Mouse (Mus musculus) gastrocnemius, adult 18-20 months (tissue): ENCODE results near the gene Ephb2. TPM values are rescaled to one million over a fixed set of nuclear protein-coding genes. Genes with fewer than 3 reads are reported as not detected.
A peak's percentile ranks its signal among the peaks of the same experiment; 100 is the strongest.

Experiments used
- DNase-seq: peaks from one replicate; pipeline ENCODE4 v3.0.0; 2021; ENCODE audit warnings: low spot score
- total RNA-seq, 2 experiments: library from RNA; stranded (reverse); gene quantifications; 2 replicates each; pipeline ENCODE4 v1.2.3; 2021

Gene Ephb2
- total RNA-seq, 2 experiments from 2014 or later = 0.53 to 0.74 TPM

GRCm38 (mm10) chr4:136765080-136765479 is 70.7 kb downstream of the Ephb2 start:
- DNase-seq = no peak

- no peak for DNase-seq
Measured at GRCm38 (mm10) chr4:136763349-136763748, 72.4 kb downstream of the Ephb2 start.

- no peak for DNase-seq
Measured at GRCm38 (mm10) chr4:136761713-136762380, 73.9 kb downstream of the Ephb2 start.

- DNase-seq = no peak
Measured at GRCm38 (mm10) chr4:136760882-136761281, 74.9 kb downstream of the Ephb2 start.

DNA sequence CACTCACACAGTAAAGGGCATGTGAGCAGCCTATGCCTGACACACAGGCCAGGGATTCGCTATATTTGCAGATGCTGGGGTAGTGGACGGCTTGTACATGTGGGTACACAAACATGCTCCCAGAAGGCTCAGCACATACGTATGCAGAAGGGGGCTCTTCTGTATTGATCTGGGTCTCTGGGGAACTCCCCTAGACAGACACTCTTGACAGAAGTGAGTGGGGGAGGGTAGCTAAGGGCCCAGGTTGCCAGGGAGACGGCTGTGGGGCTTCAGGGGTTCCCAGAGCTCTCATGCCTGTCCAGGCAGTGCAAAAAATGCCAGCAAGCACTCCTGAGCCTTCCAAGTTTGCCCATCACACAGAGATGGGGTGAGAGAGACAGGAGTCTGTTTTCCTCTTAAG is 78.7 kb downstream of the Ephb2 start:
- DNase-seq = no peak

DNA sequence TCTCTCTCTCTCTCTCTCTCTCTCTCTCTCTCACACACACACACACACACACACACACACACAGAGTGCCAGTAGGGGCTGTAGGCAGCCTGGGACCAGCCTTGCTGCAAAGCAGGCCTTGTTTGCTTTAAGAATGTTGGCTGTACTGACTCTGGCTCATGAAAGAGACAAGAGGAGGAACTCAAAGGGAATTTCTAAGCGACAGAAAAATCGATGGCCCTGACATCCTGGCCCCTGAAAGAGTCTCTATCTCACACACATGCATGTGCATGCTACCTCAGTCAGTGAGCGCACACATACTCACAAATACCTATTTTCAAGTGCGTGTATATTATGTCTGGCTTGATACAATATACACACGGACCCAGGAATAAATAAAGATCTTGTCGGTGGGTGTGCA is 79.3 kb downstream of the Ephb2 start:
- DNase-seq = no peak

DNA sequence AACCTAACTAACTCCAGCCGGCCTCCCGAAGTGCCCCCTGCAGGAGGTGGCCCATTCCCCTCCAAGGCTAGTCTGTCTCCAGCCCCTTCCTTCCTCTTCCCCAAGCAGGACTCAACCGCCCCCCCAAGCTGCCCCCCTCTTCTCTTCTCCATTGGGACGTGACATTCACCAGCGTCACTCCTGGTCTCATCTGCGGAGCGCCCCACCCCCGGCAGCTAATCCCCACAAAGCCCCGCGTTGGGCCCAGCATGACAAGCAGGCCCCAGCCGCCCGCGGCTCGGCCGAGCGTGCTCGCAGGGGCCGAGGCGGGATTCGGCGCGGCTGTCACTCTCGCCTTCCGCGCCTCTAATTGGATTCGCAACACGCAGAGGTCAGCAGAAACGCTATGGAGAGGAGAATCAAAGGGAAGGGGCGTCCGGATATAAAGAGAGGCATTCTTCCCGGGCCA is 80.4 kb downstream of the Ephb2 start:
- no peak for DNase-seq

- no peak for DNase-seq
Measured at GRCm38 (mm10) chr4:136754256-136754655, 81.5 kb downstream of the Ephb2 start.

GRCm38 (mm10) chr4:136751355-136752020 is 84.3 kb downstream of the Ephb2 start:
- no peak for DNase-seq

DNA sequence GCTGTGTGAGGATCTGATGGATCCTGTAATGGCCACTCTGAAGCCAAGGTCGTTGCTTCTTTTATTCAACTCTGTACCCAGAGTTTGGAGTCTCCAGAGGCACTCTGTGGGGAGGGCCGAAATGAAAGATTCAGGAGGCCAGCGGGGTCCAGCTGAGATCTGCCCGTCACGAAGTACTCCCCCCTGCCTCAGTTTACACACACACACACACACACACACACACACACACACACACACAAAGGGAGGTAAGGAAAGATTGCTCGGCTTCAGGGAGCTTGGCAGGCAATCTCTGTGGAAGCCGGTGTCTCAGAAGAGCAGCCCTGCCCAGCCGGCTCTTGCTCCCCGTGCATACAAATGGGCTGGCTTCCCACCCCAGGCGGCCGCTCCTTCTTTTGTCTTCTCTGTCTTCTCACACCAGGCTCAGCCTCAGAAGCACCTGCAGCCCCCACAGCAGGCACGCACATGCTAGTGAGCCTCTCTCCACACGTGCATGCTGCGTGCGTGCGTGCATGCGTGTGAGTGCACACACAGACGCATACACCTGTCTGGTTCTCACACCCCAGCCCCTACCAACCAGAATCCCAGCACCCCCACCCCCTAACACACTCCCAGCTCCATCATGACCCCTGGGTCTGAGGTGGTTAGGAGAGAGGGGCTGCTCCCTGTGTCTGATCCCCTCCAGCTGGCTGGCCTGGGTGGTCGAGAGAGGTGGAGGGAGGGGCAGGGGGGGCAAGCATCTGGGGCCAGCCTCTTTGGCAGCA is 85.0 kb downstream of the Ephb2 start:
- no peak for DNase-seq

DNA sequence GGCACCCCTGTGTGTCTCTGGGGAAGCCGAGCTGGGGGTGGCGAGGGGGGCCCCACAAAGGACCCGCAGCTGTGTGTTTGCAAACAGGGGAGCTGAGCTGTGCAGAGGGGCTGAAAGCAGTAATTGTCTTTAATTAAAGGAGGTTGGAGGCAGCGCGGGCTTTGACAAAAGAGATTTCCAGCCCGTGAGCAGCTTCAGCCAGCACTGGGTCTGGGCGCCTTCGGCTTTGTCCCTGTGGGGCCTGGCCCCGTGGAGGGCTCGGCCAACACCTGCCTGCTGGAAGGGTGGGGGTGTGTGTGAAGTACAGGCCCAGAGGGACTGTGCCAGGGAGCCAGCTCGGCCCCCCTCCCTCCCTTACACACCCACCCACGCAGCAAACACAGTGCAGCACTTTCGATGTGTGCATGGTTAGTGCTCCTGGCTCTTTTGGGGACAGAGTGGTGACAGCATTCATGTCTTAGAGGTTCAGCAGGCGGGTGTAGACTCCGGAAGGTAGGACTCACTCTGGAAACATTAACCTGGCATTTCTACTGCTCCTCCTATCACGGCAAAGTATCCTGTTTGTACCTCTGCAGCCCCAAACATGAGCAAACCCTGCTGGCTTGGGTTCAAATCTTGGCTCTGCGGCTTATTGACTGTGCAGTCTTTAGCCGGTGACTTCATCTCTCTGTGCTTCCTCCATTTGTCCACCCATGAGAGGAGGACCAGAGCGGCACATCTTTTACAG is 85.8 kb downstream of the Ephb2 start:
- no peak for DNase-seq

DNA sequence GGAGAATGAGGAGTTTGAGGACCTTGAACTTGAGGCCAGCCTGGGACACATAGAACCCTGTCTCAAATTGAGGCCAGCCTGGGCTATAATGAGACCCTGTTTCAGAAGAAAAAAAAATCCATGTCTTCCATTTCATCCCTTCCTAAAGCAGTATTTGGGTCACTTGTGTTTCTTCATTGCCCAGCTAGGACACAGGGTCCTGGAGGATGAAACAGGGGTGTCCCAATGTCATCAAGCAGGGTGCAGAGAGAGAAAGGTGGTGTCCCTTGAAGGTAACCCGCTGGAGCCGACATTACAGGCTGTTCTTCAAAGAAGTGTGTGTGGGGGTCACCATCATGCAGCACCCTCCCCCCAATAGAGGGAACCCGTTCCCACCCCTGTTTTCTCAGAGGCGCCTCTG is 86.4 kb downstream of the Ephb2 start:
- DNase-seq = no peak

DNA sequence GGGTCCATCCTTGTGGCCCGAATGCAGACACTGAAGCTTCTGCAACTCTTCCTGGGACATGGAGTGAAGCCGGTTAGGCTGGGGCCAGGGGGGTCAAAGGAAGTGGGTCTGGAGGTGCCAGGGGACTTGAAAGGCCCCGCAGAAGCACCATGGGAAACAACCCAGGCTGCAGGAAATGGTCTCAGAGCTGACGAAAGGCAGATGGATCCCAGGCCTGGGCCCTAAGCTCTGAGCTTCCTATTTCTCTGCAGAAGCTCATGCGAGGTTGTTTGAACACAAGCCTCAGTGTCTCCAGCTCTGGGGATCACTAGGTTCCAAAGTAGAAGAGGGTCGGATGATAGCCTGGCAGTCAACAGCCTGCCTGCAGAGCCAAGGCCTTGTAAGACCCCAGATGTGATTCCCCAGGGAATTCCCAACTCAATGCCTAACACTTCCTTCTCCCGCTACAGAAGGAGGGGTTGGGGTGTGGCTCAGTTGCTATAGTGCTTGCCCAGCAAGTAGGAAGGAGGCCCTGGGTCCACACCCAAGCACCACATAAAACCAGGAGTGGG is 86.9 kb downstream of the Ephb2 start:
- no peak for DNase-seq

- no peak for DNase-seq
Measured at GRCm38 (mm10) chr4:136746516-136746915, 89.3 kb downstream of the Ephb2 start.

DNA sequence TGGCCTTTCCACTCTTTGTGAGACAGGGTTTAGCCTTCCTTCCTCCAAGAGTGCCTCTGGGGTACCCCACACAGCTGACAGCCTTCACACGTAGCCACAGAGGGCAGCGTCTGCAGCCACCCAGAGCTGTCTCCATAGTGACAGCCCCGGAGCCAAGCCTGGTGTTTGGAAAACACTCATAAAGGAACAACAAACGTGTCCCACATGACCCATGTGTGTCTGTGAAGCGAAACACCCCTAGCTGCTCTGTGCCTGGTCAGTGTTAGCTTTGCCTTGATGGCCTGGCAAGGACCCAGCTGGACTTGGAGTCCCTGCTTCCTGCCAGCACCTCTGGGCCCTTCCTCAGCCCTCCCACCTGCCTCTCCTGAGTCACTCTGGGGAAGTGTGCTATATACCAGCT is 93.1 kb downstream of the Ephb2 start:
- peak; percentile 19 for DNase-seq

DNA sequence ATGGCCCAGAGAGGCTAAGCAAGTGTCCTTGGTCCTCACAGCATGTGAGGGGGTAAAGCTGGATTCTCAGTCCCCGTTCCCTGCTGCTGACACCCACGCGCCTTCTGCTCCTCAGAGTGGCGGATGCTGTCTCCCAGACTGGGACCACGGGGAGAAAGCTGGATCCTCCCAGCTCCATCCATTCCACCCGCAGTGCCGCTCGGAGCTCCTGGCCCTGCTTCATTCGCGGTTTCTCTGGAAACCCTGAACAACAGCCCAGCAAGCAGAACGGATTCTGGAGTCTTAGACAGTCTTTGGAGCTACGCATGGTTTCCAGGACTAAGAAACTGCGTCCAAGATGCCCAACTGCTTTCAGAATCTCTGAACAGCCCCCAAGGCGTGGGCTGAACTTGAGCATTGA is 93.9 kb downstream of the Ephb2 start:
- DNase-seq = no peak

DNA sequence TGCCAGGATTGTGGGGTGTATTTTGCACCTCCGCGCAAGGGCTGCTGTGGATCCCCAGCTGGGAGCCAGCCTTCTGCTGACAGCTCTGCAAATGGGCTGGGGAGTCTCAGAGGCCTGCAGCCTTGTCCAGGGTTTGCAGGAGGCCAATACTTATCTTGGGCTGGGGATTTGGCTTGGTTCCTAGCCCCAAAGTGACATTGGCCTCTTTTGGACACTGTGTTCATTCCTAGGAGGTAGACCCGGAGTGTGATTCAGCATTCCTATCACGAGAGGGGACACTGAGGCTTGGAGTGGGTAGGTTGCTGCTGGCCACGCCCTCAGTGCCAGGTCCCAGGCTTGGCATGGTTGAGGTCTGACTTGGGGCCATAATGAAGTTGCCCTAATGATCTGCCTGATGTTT is 94.8 kb downstream of the Ephb2 start:
- DNase-seq = no peak

- DNase-seq = no peak
Measured at GRCm38 (mm10) chr4:136739189-136739588, 96.6 kb downstream of the Ephb2 start.

DNA sequence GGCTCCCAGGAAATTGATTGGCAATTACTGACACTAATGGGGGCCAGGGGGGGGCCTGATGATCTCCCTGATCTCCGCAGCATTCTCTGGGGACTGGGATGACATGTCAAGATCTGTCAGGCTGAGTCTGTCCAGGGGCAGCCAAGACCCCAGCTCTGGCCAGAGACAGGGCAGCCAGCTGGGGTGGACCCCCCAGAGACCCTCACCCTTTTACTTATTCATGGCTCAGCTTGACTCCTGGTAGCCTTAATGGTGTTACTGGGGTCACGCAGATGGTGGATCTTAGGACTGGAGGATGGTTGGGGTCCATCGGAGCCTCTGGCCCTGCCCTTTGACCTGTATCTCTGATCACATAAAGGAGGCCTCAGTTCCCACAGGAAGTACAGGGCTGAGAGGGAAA is 97.5 kb downstream of the Ephb2 start:
- DNase-seq = no peak

DNA sequence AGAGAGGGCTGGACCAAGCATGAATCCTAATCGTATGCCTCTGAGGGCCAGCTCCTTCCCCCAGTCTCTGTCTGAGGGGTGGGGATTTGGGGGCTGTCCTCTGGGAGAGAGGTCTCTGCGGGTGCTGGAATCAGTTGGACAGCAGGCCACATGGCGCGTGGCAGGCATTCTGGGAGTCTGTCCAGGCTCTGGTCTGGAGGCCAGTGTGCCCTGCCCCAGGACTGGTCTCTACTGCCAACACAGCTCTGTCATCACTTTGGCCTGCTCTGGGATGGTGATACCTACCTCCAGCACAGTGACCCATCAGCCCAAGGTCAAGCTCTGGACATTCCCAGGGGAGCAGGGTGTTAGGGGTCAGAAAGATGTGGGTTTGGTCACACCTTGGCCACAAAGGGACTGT is 99.9 kb downstream of the Ephb2 start:
- no peak for DNase-seq

DNA sequence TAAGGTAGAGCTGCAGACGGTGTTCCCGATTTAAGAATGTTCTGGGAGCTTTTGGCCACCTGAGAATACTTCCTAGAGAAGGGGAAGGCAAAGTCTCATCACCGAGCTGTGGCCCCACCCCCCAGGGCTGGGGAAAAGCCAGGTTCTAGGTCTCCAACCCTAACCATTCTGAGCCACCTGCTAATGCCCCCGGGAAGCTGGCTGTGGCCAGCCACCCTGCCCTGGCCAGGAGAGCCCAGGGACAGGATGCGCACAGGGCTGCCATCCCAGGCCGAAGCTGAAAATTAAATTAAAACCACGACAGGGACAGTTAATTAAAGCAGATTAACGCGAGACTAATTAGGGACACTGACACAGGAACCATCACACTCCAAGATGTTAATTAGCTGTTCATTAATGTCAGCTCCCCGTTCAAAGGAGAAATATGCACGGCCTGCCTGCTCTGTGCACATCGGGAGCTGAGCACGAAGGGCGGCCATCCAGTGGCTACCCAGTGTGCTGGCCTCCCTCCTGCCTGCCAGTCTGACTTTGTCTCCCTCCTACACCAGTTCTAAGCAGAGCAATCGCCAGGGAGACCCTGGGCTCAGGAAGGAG is 101.5 kb downstream of the Ephb2 start:
- DNase-seq = no peak
